ENCODE assay signal across 8 mouse cellular contexts in the genomic region with DNA sequence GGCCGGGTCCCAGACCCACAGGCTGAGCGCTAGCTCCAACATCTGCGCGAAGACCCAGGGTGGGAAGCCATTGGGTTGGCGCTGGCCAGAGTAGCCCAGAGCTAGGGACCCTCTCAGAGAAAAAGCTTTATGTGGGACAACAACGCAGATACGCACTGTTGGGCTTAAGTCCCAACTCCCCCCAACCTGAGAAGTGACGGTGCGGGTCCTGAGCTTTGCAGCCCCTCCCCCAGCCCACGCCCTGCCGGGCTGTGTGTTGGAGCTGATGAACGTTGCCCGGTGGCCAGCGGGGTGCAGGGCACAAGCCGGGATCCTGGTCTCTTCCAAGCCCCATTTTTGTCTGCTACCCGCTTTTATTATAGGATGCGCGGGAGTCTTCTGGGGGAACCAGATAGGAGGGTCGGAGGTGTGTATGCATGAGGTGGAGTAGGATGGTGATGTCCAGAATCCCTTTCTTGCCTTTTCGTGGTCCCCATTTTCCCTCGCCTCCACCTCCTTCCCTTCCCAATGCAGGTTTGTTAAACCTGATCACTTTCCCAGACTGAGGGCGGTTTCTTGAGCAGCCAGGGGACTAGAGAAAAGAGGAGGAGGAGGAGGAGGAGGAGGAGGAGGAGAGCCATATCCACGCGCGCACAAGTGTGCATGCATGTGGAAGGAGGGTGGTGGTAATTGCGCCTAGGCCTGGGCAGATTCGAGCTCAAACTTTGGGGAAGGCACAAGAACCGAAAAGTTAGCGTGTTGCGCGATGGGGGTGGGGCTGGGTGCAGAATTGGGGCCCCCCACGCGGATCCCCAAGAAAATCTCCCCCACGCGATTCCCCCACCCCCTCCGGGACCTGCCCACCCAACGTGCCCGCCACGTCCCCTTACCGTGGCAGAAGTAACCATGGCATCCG. TPM values are rescaled to one million over a fixed set of nuclear protein-coding genes. Genes with fewer than 3 reads are reported as not detected.
DNase-seq lines count a peak whose midpoint lies in the region; ATAC-seq lines count a peak whose summit lies in the region.

No protein-coding gene starts in this region.

- WGBS in forebrain, embryonic 14.5 days, result under 1% methylated on average over 41 of the region's 41 CpGs
- under 1% methylated on average over 40 of the region's 41 CpGs for WGBS in neural tube, embryonic 15.5 days

- no peak for ATAC-seq in megakaryocyte, adult 5-6 weeks (ENCODE audit: poor library complexity, severe bottlenecking)
- ATAC-seq in forebrain, embryonic 14.5 days, result peak; percentile 16
- ATAC-seq in neural tube, embryonic 15.5 days (ENCODE audit: low FRiP score), result no peak

- H3K4me2 ChIP-seq in forebrain, embryonic 14.5 days (ENCODE audit: low read length), result peak overlapping the region; percentile 69
- H3K4me2 ChIP-seq in neural tube, embryonic 15.5 days, result peak overlapping the region; percentile 68

- no peak overlapping the region for H3K27ac ChIP-seq in forebrain, embryonic 14.5 days (ENCODE audit: low read depth, low read length)
- no peak overlapping the region for H3K27ac ChIP-seq in neural tube, embryonic 15.5 days (replicated peaks)

- peaks cover 11% of the 10 kb centered on the region; the same call in 1 of the 2 replicates for H3K4me1 ChIP-seq in megakaryocyte, embryonic 14.5 days
- peaks cover 24% of the 10 kb centered on the region for H3K4me1 ChIP-seq in forebrain, embryonic 14.5 days (ENCODE audit: control insufficient read depth, insufficient read depth, low read length)
- H3K4me1 ChIP-seq in neural tube, embryonic 15.5 days, result peaks cover 48% of the 10 kb centered on the region

- H3K9ac ChIP-seq in forebrain, embryonic 14.5 days (ENCODE audit: low read length), result peak overlapping the region; percentile 51
- peak overlapping the region; percentile 6; the same call in 1 of the 2 replicates for H3K9ac ChIP-seq in neural tube, embryonic 15.5 days (replicated peaks)

- peak; percentile 7 for DNase-seq in forebrain, embryonic 14.5 days (ENCODE audit: low spot score)
- peak; percentile 48 for DNase-seq in kidney, postnatal 14 days
- no peak for DNase-seq in natural killer cell, adult 2 months (ENCODE audit: low spot score in 2 of 2)
- DNase-seq in urinary bladder, adult 2 months (ENCODE audit: low spot score), result no peak
- DNase-seq in adrenal gland, postnatal 36 days, result no peak

- peaks cover 3% of the 10 kb centered on the region; the same call in 1 of the 2 replicates for H3K9me3 ChIP-seq in megakaryocyte, embryonic 14.5 days
- no peaks in the 10 kb centered on the region for H3K9me3 ChIP-seq in forebrain, embryonic 14.5 days (replicated peaks; ENCODE audit: control insufficient read depth, low read length)
- H3K9me3 ChIP-seq in neural tube, embryonic 15.5 days (replicated peaks), result no peaks in the 10 kb centered on the region

- peaks cover 90% of the 10 kb centered on the region for H3K27me3 ChIP-seq in megakaryocyte, embryonic 14.5 days (replicated peaks)
- peaks cover 51% of the 10 kb centered on the region for H3K27me3 ChIP-seq in forebrain, embryonic 14.5 days (replicated peaks; ENCODE audit: control insufficient read depth, insufficient read depth, low read length)
- peaks cover 73% of the 10 kb centered on the region for H3K27me3 ChIP-seq in neural tube, embryonic 15.5 days (replicated peaks)

- H3K36me3 ChIP-seq in megakaryocyte, embryonic 14.5 days (replicated peaks; ENCODE audit: low read length), result no peaks in the 10 kb centered on the region
- no peaks in the 10 kb centered on the region for H3K36me3 ChIP-seq in forebrain, embryonic 14.5 days (ENCODE audit: control insufficient read depth, insufficient read depth, low read length)
- H3K36me3 ChIP-seq in neural tube, embryonic 15.5 days, result no peaks in the 10 kb centered on the region

- peak overlapping the region; percentile 81 for H3K4me3 ChIP-seq in megakaryocyte, embryonic 14.5 days (replicated peaks)
- peak overlapping the region; percentile 33 for H3K4me3 ChIP-seq in forebrain, embryonic 14.5 days (ENCODE audit: low read depth, low read length)
- peak overlapping the region; percentile 37 for H3K4me3 ChIP-seq in neural tube, embryonic 15.5 days (replicated peaks)

RNA-seq across cellular contexts. Expression of a gene that starts 2.6 kb away (rescaled TPM):
- 0.39 TPM in 1 of 2 replicates, not detected in the other for polyA plus RNA-seq in megakaryocyte, embryonic 14.5 days (2012; ENCODE audit: insufficient read depth, low replicate concordance)
- total RNA-seq in megakaryocyte, adult 5-6 weeks (2015), result not detected in 2 replicates
- not detected in 2 replicates for total RNA-seq in megakaryocyte, adult 5-6 weeks (2017)
- 3.4 and 4.2 TPM in 2 replicates for polyA plus RNA-seq in forebrain, embryonic 14.5 days (2014; fragmentation: Nextera tagmentation; extraction: Ambion mirVana)
- 7.6 and 8.0 TPM in 2 replicates for polyA plus RNA-seq in neural tube, embryonic 15.5 days (2015; fragmentation: Nextera tagmentation; extraction: Ambion mirVana)
- 19.7 and 20.6 TPM in 2 replicates for polyA plus RNA-seq in urinary bladder, adult 2 months (2012; rRNA removed)
- total RNA-seq in adrenal gland, postnatal 36 days (2021), result 1 to 10 TPM; 2.0 to 2.2 TPM

Comparison
In these comparisons a context has a peak if more than half of its experiments do, and no peak if none do; other contexts are left out.
1. DNase-seq: peak in forebrain, embryonic 14.5 days (single experiment) and kidney, postnatal 14 days (single experiment); none in natural killer cell, adult 2 months (0 of 2), urinary bladder, adult 2 months (single experiment) and adrenal gland, postnatal 36 days (0 of 2).
2. Peak in every context shown above with its lines, with median percentiles within 50 percentile points of each other: H3K4me3 ChIP-seq.